Mouse (Mus musculus): ENCODE results near the gene Apip. TPM values are rescaled to one million over a fixed set of nuclear protein-coding genes. Genes with fewer than 3 reads are reported as not detected.

Apip gene
- polyA plus RNA-seq, 1 experiment, result 49.0 TPM

- Histone ChIP-seq H3K27ac (ENCODE audit: insufficient read depth, low read length) (no peak overlapping the region), H3K4me1 (ENCODE audit: control insufficient read depth, insufficient read depth, low read length) (peaks cover 4% of the 10 kb centered on the region), H3K4me3 (ENCODE audit: insufficient read depth, low read length) (no peak overlapping the region)
- no peak for TF ChIP-seq POLR2A (IDR thresholded peaks at IDR 0.05; ENCODE audit: low read depth, low read length)
- no peak for TF ChIP-seq CTCF (IDR thresholded peaks at IDR 0.05; ENCODE audit: borderline replicate concordance, insufficient read depth, low read length)
Observed at GRCm38 (mm10) chr2:103067552-103068207, 5.8 kb upstream of the Apip start.

GRCm38 (mm10) chr2:103068602-103069001, 4.9 kb upstream of the Apip start:
- Histone ChIP-seq H3K27ac (ENCODE audit: insufficient read depth, low read length) (no peak overlapping the region), H3K4me1 (ENCODE audit: control insufficient read depth, insufficient read depth, low read length) (0 out of 2 replicates have a peak, but pooled peaks cover 2% of the 10 kb centered on the region), H3K4me3 (ENCODE audit: insufficient read depth, low read length) (no peak overlapping the region)
- TF ChIP-seq CTCF (IDR thresholded peaks at IDR 0.05; ENCODE audit: borderline replicate concordance, insufficient read depth, low read length) (no peak), POLR2A (IDR thresholded peaks at IDR 0.05; ENCODE audit: low read depth, low read length) (no peak)

- Histone ChIP-seq H3K27ac (ENCODE audit: insufficient read depth, low read length) (no peak overlapping the region), H3K4me3 (ENCODE audit: insufficient read depth, low read length) (no peak overlapping the region), H3K4me1 (ENCODE audit: control insufficient read depth, insufficient read depth, low read length) (0 out of 2 replicates have a peak, but pooled peaks cover 2% of the 10 kb centered on the region)
- TF ChIP-seq CTCF (IDR thresholded peaks at IDR 0.05; ENCODE audit: borderline replicate concordance, insufficient read depth, low read length) (no peak), POLR2A (IDR thresholded peaks at IDR 0.05; ENCODE audit: low read depth, low read length) (no peak)
Observed at GRCm38 (mm10) chr2:103069752-103070405, 3.6 kb upstream of the Apip start.

GRCm38 (mm10) chr2:103070586-103070985, 2.9 kb upstream of the Apip start:
- Histone ChIP-seq H3K4me3 (ENCODE audit: insufficient read depth, low read length) (no peak overlapping the region), H3K27ac (ENCODE audit: insufficient read depth, low read length) (no peak overlapping the region), H3K4me1 (ENCODE audit: control insufficient read depth, insufficient read depth, low read length) (0 out of 2 replicates have a peak, but pooled peaks cover 2% of the 10 kb centered on the region)
- no peak for TF ChIP-seq CTCF (IDR thresholded peaks at IDR 0.05; ENCODE audit: borderline replicate concordance, insufficient read depth, low read length)
- TF ChIP-seq POLR2A (IDR thresholded peaks at IDR 0.05; ENCODE audit: low read depth, low read length), result no peak

GRCm38 (mm10) chr2:103081117-103081516, 7.6 kb downstream of the Apip start:
- TF ChIP-seq CTCF (IDR thresholded peaks at IDR 0.05; ENCODE audit: borderline replicate concordance, insufficient read depth, low read length) (no peak), POLR2A (IDR thresholded peaks at IDR 0.05; ENCODE audit: low read depth, low read length) (no peak)

GRCm38 (mm10) chr2:103081706-103082105, 8.2 kb downstream of the Apip start:
- H3K4me1 ChIP-seq (ENCODE audit: control insufficient read depth, insufficient read depth, low read length), result no peaks in the 10 kb centered on the region
- TF ChIP-seq CTCF (IDR thresholded peaks at IDR 0.05; ENCODE audit: borderline replicate concordance, insufficient read depth, low read length) (no peak), POLR2A (IDR thresholded peaks at IDR 0.05; ENCODE audit: low read depth, low read length) (no peak)

More at GRCm38 (mm10) chr2:103081117-103081516, 7.6 kb downstream of the Apip start:
- Histone ChIP-seq H3K4me1 (ENCODE audit: control insufficient read depth, insufficient read depth, low read length) (no peaks in the 10 kb centered on the region), H3K4me3 (ENCODE audit: insufficient read depth, low read length) (no peak overlapping the region), H3K27ac (ENCODE audit: insufficient read depth, low read length) (no peak overlapping the region)

GRCm38 (mm10) chr2:103082853-103083252, 9.4 kb downstream of the Apip start:
- TF ChIP-seq CTCF (IDR thresholded peaks at IDR 0.05; ENCODE audit: borderline replicate concordance, insufficient read depth, low read length) (no peak), POLR2A (IDR thresholded peaks at IDR 0.05; ENCODE audit: low read depth, low read length) (no peak)
- Histone ChIP-seq H3K4me3 (ENCODE audit: insufficient read depth, low read length) (no peak overlapping the region), H3K4me1 (ENCODE audit: control insufficient read depth, insufficient read depth, low read length) (no peaks in the 10 kb centered on the region), H3K27ac (ENCODE audit: insufficient read depth, low read length) (no peak overlapping the region)

More at GRCm38 (mm10) chr2:103081706-103082105, 8.2 kb downstream of the Apip start:
- no peak overlapping the region for H3K4me3 ChIP-seq (ENCODE audit: insufficient read depth, low read length)
- no peak overlapping the region for H3K27ac ChIP-seq (ENCODE audit: insufficient read depth, low read length)

- Histone ChIP-seq H3K4me1 (ENCODE audit: control insufficient read depth, insufficient read depth, low read length) (no peaks in the 10 kb centered on the region), H3K27ac (ENCODE audit: insufficient read depth, low read length) (no peak overlapping the region), H3K4me3 (ENCODE audit: insufficient read depth, low read length) (no peak overlapping the region)
- no peak for TF ChIP-seq POLR2A (IDR thresholded peaks at IDR 0.05; ENCODE audit: low read depth, low read length)
- TF ChIP-seq CTCF (IDR thresholded peaks at IDR 0.05; ENCODE audit: borderline replicate concordance, insufficient read depth, low read length), result no peak
Observed at GRCm38 (mm10) chr2:103084451-103084850, 11.0 kb downstream of the Apip start.

GRCm38 (mm10) chr2:103085633-103086032, 12.2 kb downstream of the Apip start:
- Histone ChIP-seq H3K4me1 (ENCODE audit: control insufficient read depth, insufficient read depth, low read length) (no peaks in the 10 kb centered on the region), H3K4me3 (ENCODE audit: insufficient read depth, low read length) (no peak overlapping the region), H3K27ac (ENCODE audit: insufficient read depth, low read length) (no peak overlapping the region)
- TF ChIP-seq POLR2A (IDR thresholded peaks at IDR 0.05; ENCODE audit: low read depth, low read length) (no peak), CTCF (IDR thresholded peaks at IDR 0.05; ENCODE audit: borderline replicate concordance, insufficient read depth, low read length) (no peak)

GRCm38 (mm10) chr2:103086432-103086831, 13.0 kb downstream of the Apip start:
- Histone ChIP-seq H3K4me1 (ENCODE audit: control insufficient read depth, insufficient read depth, low read length) (no peaks in the 10 kb centered on the region), H3K27ac (ENCODE audit: insufficient read depth, low read length) (no peak overlapping the region), H3K4me3 (ENCODE audit: insufficient read depth, low read length) (no peak overlapping the region)
- no peak for TF ChIP-seq CTCF (IDR thresholded peaks at IDR 0.05; ENCODE audit: borderline replicate concordance, insufficient read depth, low read length)
